Mouse (Mus musculus): Measurements from ENCODE around the gene Klre1. TPM values are rescaled to one million over a fixed set of nuclear protein-coding genes. Genes with fewer than 3 reads are reported as not detected.
"Not testable (repeated sequence)": the region's sequence is repeated elsewhere in the genome, so short reads cannot be mapped to it uniquely, and the experiment has no call there.

Klre1 gene
- polyA plus RNA-seq, 1 experiment from 2014 or later: not detected

GRCm38 (mm10) chr6:129631046-129631445, 53.3 kb downstream of the Klre1 start:
- H3K4me1 ChIP-seq; H3K27me3 ChIP-seq (replicated peaks); H3K9ac ChIP-seq; H3K9me3 ChIP-seq; H3K27ac ChIP-seq; H3K4me2 ChIP-seq; ATAC-seq (replicated peaks); H3K36me3 ChIP-seq (replicated peaks); H3K4me3 ChIP-seq: not testable (repeated sequence)
- 83% methylated on average over 2 of the region's 2 CpGs for WGBS

Other genes starting within 250 kb of the Klre1 start
- not detected in 2 replicates for gene 4922502D21Rik, start 246.1 kb upstream of the Klre1 start, polyA plus RNA-seq (2015; fragmentation: Nextera tagmentation; extraction: Ambion mirVana)
- gene Clec12a, start 235.2 kb upstream of the Klre1 start, polyA plus RNA-seq (2015; fragmentation: Nextera tagmentation; extraction: Ambion mirVana): 0.17 and 0.38 TPM in 2 replicates
- gene Clec12b, start 192.0 kb upstream of the Klre1 start, polyA plus RNA-seq (2015; fragmentation: Nextera tagmentation; extraction: Ambion mirVana): 0.14 and 0.37 TPM in 2 replicates
- gene Clec1b, start 180.6 kb upstream of the Klre1 start, polyA plus RNA-seq (2015; fragmentation: Nextera tagmentation; extraction: Ambion mirVana): 0.97 and 1.6 TPM in 2 replicates
- gene Clec9a, start 169.0 kb upstream of the Klre1 start, polyA plus RNA-seq (2015; fragmentation: Nextera tagmentation; extraction: Ambion mirVana): 0.19 and 0.35 TPM in 2 replicates
- 1.6 TPM in 2 replicates for gene Clec1a, start 125.9 kb upstream of the Klre1 start, polyA plus RNA-seq (2015; fragmentation: Nextera tagmentation; extraction: Ambion mirVana)
- gene Olr1, start 70.7 kb upstream of the Klre1 start, polyA plus RNA-seq (2015; fragmentation: Nextera tagmentation; extraction: Ambion mirVana): not detected in 2 replicates
- gene Tmem52b, start 65.3 kb upstream of the Klre1 start, polyA plus RNA-seq (2015; fragmentation: Nextera tagmentation; extraction: Ambion mirVana): 0.32 TPM in 1 of 2 replicates, not detected in the other
- gene Gabarapl1, start 44.7 kb upstream of the Klre1 start, polyA plus RNA-seq (2015; fragmentation: Nextera tagmentation; extraction: Ambion mirVana): 201 TPM in 2 replicates
- not detected in 2 replicates for gene Klrd1, start 13.9 kb downstream of the Klre1 start, polyA plus RNA-seq (2015; fragmentation: Nextera tagmentation; extraction: Ambion mirVana)
- 0.26 and 0.31 TPM in 2 replicates for gene Klrk1, start 46.0 kb downstream of the Klre1 start, polyA plus RNA-seq (2015; fragmentation: Nextera tagmentation; extraction: Ambion mirVana)
- gene Klrc3, start 65.4 kb downstream of the Klre1 start, polyA plus RNA-seq (2015; fragmentation: Nextera tagmentation; extraction: Ambion mirVana): not detected in 2 replicates
- gene Klrc2, start 82.8 kb downstream of the Klre1 start, polyA plus RNA-seq (2015; fragmentation: Nextera tagmentation; extraction: Ambion mirVana): not detected in 2 replicates
- gene Klrc1, start 101.1 kb downstream of the Klre1 start, polyA plus RNA-seq (2015; fragmentation: Nextera tagmentation; extraction: Ambion mirVana): not detected in 2 replicates
- not detected in 2 replicates for gene Klri1, start 139.2 kb downstream of the Klre1 start, polyA plus RNA-seq (2015; fragmentation: Nextera tagmentation; extraction: Ambion mirVana)
- gene Klri2, start 162.6 kb downstream of the Klre1 start, polyA plus RNA-seq (2015; fragmentation: Nextera tagmentation; extraction: Ambion mirVana): not detected in 2 replicates
- not detected in 2 replicates for gene Gm156, start 206.4 kb downstream of the Klre1 start, polyA plus RNA-seq (2015; fragmentation: Nextera tagmentation; extraction: Ambion mirVana)